Mouse (Mus musculus): ENCODE measurements around the gene Mark1.

Gene Mark1

DNA sequence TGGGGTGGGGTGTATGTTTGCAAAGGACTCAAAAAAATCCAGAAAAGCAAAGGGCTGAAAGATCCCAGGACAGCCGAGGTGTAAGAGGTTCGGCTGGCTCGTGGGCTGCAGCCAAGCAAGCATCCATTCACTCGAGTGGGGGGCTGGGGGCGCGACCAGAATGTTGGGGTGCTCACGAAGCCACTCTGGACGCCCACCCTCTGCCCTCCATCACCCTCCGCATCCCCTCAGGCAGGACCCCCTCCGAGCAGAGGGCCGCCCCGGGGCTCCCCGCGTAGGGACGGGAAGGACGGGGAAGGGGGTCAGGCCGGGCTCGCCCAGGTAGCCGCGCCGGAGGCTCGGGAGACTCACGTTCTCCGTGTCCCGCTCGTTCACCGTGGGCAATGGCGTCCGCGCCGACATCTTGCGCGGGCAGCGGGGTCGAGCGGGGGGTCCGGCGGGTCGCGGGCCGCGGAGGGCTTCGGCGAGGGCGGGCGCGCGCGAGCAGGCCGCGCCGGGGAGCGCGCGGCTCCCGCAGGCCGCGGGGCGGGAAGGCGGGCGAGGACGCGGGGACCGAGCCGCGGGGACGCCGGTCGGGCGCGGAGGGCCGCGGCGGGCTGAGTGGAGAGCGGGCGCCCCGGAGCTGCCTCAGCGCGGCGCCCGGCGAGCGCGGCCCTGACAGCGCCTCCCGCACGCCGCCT is at the start of gene Mark1:
Gene Mark1, minus strand, starts transcription at position 500 of the 680 bp plus-strand sequence.
- in situ Hi-C loops (cut with MboI, MseI), result no loop called here

DNA sequence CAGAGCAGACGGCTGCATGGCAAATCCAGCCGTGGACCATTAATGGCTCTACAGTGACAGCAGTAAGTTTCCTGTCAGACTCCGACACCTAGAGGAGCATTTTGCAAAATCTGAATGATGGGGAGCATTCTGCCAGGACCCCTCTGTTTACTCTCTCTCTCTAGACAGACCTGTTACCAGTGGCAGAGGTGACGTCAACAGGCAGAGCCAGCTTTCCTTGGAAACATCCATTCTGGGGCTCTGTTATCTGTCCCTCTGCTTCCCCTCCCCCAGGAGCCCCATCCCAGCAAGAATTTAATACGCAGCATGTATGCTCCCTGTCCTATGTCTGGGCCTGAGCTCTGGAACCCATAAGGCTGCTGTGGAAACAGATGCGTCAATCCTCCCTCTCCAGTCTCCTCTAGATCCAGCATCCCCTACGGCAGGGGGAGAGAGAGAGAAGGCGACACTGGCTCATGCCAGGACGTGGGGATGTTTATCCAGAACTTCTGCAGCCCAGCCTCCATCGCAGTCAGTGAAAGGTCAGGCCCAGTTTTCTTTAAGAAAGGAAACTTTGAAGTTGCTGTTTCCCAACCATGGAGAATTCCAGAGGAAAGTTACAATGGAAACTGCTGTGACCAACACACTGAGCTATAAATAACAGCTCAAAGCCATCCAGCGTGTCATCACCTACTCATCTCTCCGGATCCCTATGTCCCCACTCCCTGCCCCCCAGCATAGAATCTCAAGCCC is 48.3 kb upstream of the Mark1 start:
- in situ Hi-C loops (cut with MboI, MseI), result no loop called here

DNA sequence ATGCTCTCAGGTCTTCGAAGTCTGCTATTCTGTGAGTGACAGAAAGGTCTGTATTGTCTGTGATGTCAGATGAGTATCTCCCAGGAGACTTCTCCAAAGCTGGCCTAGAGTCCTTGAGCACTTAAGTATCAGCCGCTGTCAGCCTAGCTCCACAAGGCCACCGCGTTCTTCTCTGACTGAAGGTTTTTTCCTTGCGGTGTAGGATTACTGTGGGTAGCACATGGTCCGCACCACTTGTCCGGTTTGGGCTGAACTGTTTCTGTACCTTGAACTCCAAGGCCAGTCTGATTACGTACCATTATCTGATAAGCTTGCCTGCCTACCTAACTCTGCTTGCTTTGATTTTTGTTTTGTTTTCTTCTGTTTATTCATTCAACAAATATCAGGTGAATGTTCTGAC is 47.1 kb upstream of the Mark1 start:
- in situ Hi-C loops (cut with MboI, MseI), result no loop called here

GRCm38 (mm10) chr1:185038183-185038686 is 38.9 kb upstream of the Mark1 start:
- in situ Hi-C loops (cut with MboI, MseI), result no loop called here

GRCm38 (mm10) chr1:185030565-185030964 is 31.2 kb upstream of the Mark1 start:
- in situ Hi-C loops (cut with MboI, MseI), result no loop called here

DNA sequence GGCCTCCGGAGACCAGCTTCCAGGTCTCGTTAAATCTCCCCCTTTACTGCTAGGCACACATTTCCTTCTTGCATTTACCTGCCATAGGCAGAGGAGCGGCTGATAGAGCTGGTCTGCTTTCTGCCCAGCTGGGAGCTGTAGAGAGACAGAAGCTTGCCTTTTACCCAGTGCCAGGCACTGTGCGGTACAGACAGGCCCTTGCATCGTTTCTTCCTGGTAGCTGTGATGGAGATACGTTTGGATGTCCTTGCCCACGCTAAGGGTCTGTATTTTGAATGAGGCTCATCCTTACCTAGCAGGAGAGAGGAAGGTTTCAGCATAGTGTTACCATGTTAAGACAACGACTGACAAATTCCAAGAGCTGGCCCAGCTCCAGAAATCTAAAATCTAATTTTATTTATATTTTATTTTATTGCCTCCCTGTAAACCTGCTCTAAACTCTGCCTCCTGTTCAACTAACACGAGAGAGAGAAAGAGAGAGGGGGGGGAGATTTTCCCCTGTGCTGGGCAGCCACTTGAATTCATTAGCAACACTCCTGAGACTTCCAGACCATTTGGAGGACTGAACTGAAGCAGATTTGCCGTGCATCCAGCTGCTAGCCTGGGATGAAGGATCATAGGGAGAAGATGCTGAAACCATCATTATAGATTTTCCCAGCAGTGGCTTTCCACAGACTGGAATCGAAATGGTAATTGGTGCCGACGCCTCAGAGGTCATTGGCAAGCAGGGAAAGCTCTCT is 21.2 kb upstream of the Mark1 start:
- in situ Hi-C loops (cut with MboI, MseI), result no loop called here

DNA sequence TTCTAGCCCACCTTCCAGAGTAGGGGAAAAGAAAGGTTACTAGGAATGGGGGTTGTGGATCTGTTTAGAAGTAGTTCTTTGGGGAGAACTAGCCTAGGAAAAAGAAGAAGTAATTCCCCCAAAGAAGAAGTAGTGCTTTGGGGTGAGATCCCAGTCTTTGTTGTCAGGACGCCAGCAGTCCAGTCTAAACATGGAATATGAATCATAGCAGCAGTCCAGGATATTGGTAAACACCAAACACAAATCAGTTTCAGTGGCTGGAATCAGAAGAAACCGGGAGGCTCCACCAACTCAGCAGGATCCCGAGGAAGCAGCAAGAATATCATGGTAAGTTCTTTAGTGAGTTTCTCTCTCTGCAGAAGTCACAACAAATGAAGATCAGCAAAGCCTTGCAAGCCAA is 13.2 kb upstream of the Mark1 start:
- in situ Hi-C loops (cut with MboI, MseI), result no loop called here

GRCm38 (mm10) chr1:185007066-185007465 is 7.7 kb upstream of the Mark1 start:
- in situ Hi-C loops (cut with MboI, MseI), result no loop called here

DNA sequence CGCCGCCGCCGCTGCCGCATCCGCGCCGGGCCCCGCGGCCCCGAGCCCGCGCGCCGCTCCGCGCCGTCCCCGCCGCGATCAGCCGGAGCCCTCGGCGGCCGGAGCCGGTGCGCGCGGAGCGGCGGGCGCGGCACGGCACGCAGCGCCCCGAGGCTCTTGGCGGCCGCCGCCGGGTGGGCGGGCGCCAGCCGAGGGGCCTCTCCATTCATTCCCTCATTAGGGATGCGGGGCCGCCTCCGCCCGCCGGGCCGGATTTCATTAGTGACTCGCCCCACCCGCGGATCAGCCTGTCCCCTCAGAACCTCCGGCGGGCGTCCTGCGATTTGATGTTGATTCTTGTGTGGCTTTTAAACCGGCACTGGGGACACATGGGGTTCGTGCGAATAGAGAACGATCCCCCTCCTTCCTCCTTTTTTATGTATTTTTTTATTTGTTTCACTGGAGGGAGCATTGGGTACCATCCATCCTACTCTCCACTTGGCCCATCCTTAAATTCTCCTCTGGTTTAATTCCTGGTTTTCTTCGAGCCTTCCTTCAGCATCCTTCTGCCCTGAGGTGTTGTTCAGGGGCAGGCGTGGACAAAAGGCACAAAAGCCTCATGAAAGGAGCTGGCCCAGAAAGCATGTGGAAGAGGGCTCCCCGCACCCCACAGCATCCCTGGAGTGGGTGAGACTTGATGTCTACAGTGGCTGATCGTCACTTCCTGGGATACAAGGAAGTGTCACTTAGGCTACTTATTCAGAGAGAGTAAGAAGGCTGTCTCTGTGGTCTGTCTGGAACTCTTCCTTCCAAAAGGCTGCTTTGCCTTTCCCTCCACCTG is 620 bp upstream of the Mark1 start:
- in situ Hi-C loops (cut with MboI, MseI), result no loop called here

GRCm38 (mm10) chr1:184998631-184999030 is 739 bp downstream of the Mark1 start:
- in situ Hi-C loops (cut with MboI, MseI), result no loop called here

GRCm38 (mm10) chr1:184998161-184998560 is 1.2 kb downstream of the Mark1 start:
- in situ Hi-C loops (cut with MboI, MseI), result no loop called here

- in situ Hi-C loops (cut with MboI, MseI), result no loop called here
These were observed 1.9 kb downstream of the Mark1 start for GRCm38 (mm10) chr1:184997466-184997865.

DNA sequence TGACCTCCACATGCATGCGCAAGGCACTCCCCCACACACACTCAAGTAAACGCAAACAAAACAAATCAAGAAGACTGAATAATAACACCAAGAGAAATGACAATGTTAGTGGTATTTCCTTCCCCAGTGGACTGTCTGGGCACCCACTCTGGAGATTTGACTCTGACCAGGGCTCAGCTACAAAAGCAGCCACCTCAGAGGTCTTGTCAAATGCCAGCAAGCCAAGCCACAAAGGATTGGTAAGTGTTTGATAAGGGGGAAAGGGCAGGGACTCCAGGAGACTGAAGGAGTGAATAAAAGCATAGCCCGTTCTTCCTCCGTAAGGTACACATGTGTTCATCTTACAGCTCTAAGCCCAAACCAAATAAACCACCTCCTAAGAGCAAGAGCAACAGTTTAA is 4.0 kb downstream of the Mark1 start:
- in situ Hi-C loops (cut with MboI, MseI), result no loop called here

GRCm38 (mm10) chr1:184991191-184991590 is 8.2 kb downstream of the Mark1 start:
- in situ Hi-C loops (cut with MboI, MseI), result no loop called here

DNA sequence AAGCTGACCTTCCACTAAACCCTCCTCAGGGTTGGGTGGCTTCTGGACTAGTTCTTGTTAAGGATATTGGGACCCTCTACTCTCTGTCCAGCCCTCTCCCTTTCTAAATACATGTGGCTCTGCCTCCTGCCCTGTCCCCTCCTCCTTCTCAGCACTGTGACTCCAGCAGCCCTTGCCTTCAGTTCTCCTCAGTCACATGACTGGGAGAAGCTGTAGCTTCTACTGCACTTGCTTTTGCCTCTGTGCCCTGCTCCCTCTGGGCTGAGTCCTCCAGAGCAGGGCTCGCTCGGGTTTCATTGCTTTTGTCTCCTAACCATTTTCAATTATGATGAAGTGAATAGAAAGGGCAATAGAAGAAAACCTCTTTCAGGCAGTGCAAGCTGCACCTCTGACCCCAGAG is 12.6 kb downstream of the Mark1 start:
- in situ Hi-C loops (cut with MboI, MseI), result no loop called here

- in situ Hi-C loops (cut with MboI, MseI), result no loop called here
These were observed 14.6 kb downstream of the Mark1 start for GRCm38 (mm10) chr1:184984723-184985122.

DNA sequence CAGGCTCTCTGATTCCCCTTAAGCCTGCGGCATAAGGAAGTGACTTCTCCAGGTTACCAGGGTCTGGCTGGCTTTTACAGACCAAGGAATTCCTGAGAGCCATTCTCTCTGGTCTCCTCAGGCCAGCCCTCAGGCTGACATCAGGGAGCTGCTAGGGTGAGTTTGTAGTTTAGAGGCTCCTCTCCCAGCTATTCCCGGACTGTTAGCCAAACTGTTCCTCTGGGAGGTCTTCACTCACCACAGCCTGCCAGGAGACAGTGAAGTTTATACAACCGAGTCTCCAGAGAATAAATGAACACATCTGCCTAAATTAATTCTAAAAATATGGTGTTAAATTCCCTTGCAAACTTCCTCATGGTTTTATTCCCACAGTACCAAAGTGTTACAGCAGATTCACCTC is 15.6 kb downstream of the Mark1 start:
- in situ Hi-C loops (cut with MboI, MseI), result no loop called here

- in situ Hi-C loops (cut with MboI, MseI), result no loop called here
These were observed 27.1 kb downstream of the Mark1 start for GRCm38 (mm10) chr1:184972214-184972776.

DNA sequence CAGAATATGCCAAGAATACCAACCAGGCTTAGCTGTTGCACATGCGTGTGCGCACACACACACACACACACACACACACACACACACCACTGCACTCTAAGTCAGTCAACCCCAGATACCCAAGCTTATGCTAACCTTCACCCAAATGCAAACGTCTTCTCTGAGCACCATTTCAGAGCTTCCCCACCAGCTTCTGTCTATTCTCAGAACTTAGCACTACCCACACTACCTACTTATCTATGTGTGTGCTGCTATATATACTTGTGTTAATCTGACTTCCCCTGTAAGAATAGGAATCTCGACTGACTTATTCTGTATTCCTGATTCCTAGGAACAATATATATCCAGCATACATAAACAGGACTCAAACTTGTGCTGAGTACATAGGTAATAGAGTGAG is 30.0 kb downstream of the Mark1 start:
- in situ Hi-C loops (cut with MboI, MseI), result loop anchor here (10.0 kb wide), 1 partner anchor 115 kb away; no protein-coding TSS in a partner anchor

GRCm38 (mm10) chr1:184965682-184966360 is 33.5 kb downstream of the Mark1 start:
- in situ Hi-C loops (cut with MboI, MseI), result loop anchor here (10.0 kb wide), 1 partner anchor 119 kb away; no protein-coding TSS in a partner anchor
